Mouse (Mus musculus) forebrain, embryonic 12.5 days (tissue): ENCODE measurements around the gene Mettl1. TPM values are rescaled to one million over a fixed set of nuclear protein-coding genes. Genes with fewer than 3 reads are reported as not detected.
"Not testable (repeated sequence)": the region's sequence is repeated elsewhere in the genome, so short reads cannot be mapped to it uniquely, and the experiment has no call there.

ENCODE experiments used
- ATAC-seq: fragments of 200-750 bp; cut with Nextera tagmentation; 2 replicates; pipeline ENCODE4 v1.8.0; 2017; ENCODE audit warnings: moderate TSS enrichment; ENCODE audit not compliant: low FRiP score
- H3K27ac ChIP-seq: fragments of 300-500 bp; sonication (generic); 2 replicates; pipeline ENCODE4 v1.5.1; 2016; ENCODE audit warnings: mild to moderate bottlenecking
- H3K27me3 ChIP-seq: fragments of 300-500 bp; sonication (generic); 2 replicates; pipeline ENCODE4 v1.6.1; 2016; ENCODE audit warnings: mild to moderate bottlenecking
- H3K36me3 ChIP-seq: fragments of 300-500 bp; sonication (generic); replicated peaks from 2 replicates; pipeline ENCODE4 v1.6.1; 2016; ENCODE audit warnings: mild to moderate bottlenecking
- H3K4me1 ChIP-seq: fragments of 300-500 bp; sonication (generic); 2 replicates; pipeline ENCODE4 v1.6.1; 2016
- H3K4me2 ChIP-seq: fragments of 300-500 bp; sonication (generic); 2 replicates; pipeline ENCODE4 v1.6.1; 2016; ENCODE audit warnings: mild to moderate bottlenecking, moderate library complexity
- H3K4me3 ChIP-seq: fragments of 300-500 bp; sonication (generic); replicated peaks from 2 replicates; pipeline ENCODE4 v1.5.1; 2016; ENCODE audit warnings: mild to moderate bottlenecking
- H3K9ac ChIP-seq: fragments of 300-500 bp; sonication (generic); 2 replicates; pipeline ENCODE4 v1.6.1; 2016; ENCODE audit warnings: mild to moderate bottlenecking
- H3K9me3 ChIP-seq: fragments of 300-500 bp; sonication (generic); 2 replicates; pipeline ENCODE4 v1.6.1; 2016
- WGBS: fragments of 180-500 bp; shearing (Covaris S2); methylation state at CpG from one replicate; pipeline ENCODE4 v1.1.7; 2016; 5-methylcytosine and 5-hydroxymethylcytosine counted together
- polyA plus RNA-seq: library from polyadenylated mRNA; unstranded; fragments of >200 nt; fragmentation: Nextera tagmentation; extraction: Ambion mirVana; gene quantifications from 2 replicates; pipeline ENCODE4 v1.2.1, GENCODE M21; 2016

Gene Mettl1
- polyA plus RNA-seq, 1 experiment from 2014 or later: 35.5 TPM

- WGBS: 96% methylated on average over 4 of the region's 4 CpGs
Observed at GRCm38 (mm10) chr10:127062101-127062500, 20.9 kb downstream of the Mettl1 start.

GRCm38 (mm10) chr10:127062503-127062902, 21.3 kb downstream of the Mettl1 start:
- H3K9me3 ChIP-seq: no peaks in the 10 kb centered on the region
- H3K4me1 ChIP-seq: peaks cover 57% of the 10 kb centered on the region
- H3K27ac ChIP-seq: no peak overlapping the region
- no peaks in the 10 kb centered on the region; the same call in 1 of the 2 replicates for H3K27me3 ChIP-seq
- peaks cover 33% of the 10 kb centered on the region for H3K36me3 ChIP-seq
- H3K4me3 ChIP-seq: no peak overlapping the region
- H3K4me2 ChIP-seq: no peak overlapping the region
- H3K9ac ChIP-seq: no peak overlapping the region
- WGBS: 83% methylated on average over 5 of the region's 5 CpGs
- ATAC-seq: no peak

More at GRCm38 (mm10) chr10:127062101-127062500, 20.9 kb downstream of the Mettl1 start:
- H3K4me3 ChIP-seq, H3K9ac ChIP-seq, H3K9me3 ChIP-seq, H3K4me2 ChIP-seq, ATAC-seq, H3K27ac ChIP-seq, H3K27me3 ChIP-seq: not testable (repeated sequence)
- H3K4me1 ChIP-seq: peaks cover 60% of the 10 kb centered on the region
- peaks cover 33% of the 10 kb centered on the region for H3K36me3 ChIP-seq

GRCm38 (mm10) chr10:127063239-127063872, 22.1 kb downstream of the Mettl1 start, which contains the start of gene Cdk4:
Cdk4 (plus strand) TSS chr10:127063534.
- H3K4me1 ChIP-seq: peaks cover 57% of the 10 kb centered on the region
- no peaks in the 10 kb centered on the region for H3K9me3 ChIP-seq
- H3K27ac ChIP-seq: peak within 1 kb of the TSS; percentile 94
- H3K9ac ChIP-seq: peak within 1 kb of the TSS; percentile 99
- H3K27me3 ChIP-seq: no peaks in the 10 kb centered on the region
- peak within 1 kb of the TSS; percentile 76 for H3K4me3 ChIP-seq
- WGBS: under 1% methylated on average over 46 of the region's 46 CpGs
- peak; percentile 93 for ATAC-seq
- peak within 1 kb of the TSS; percentile 82 for H3K4me2 ChIP-seq
- H3K36me3 ChIP-seq: peaks cover 39% of the 10 kb centered on the region

DNA sequence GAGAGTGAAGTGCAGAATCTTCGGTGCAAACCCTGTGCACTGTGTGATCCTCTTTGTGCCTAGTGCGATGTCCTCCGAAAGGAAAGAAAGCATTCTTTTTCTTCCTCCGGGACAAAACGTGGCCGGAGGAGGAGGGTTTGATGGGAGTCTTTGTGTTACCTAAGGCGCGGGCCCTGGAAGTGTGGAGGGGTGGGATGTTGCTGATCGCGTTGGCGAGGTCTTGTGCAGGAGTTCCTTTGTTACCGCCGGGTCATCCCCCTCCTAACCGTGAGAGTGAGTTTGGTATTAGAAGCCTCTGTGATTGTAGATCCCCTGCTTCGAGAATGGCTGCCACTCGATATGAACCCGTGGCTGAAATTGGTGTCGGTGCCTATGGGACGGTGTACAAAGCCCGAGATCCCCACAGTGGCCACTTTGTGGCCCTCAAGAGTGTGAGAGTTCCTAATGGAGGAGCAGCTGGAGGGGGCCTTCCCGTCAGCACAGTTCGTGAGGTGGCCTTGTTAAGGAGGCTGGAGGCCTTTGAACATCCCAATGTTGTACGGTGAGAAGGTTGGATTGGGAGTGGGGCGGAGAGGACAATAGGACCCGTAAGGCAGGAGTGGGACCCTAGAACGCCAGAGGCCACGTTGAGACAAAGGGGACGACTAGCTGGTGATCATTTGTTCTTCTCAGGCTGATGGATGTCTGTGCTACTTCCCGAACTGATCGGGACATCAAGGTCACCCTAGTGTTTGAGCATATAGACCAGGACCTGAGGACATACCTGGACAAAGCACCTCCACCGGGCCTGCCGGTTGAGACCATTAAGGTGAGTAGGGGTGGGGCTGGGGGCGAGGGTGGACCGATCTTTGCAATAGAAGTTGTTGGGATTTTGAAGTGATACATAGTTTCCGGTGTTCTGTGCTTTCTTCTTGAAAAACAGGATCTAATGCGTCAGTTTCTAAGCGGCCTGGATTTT, 23.0 kb downstream of the Mettl1 start:
- no peak for ATAC-seq

GRCm38 (mm10) chr10:127065981-127066380, 24.8 kb downstream of the Mettl1 start:
- no peak for ATAC-seq
- H3K4me3 ChIP-seq: no peak overlapping the region
- H3K27me3 ChIP-seq: no peaks in the 10 kb centered on the region
- peaks cover 56% of the 10 kb centered on the region for H3K4me1 ChIP-seq
- H3K36me3 ChIP-seq: peaks cover 42% of the 10 kb centered on the region
- 88% methylated on average over 9 of the region's 9 CpGs for WGBS
- no peak overlapping the region for H3K4me2 ChIP-seq
- H3K9ac ChIP-seq: no peak overlapping the region
- H3K27ac ChIP-seq: no peak overlapping the region
- no peaks in the 10 kb centered on the region for H3K9me3 ChIP-seq

More for the DNA sequence above, 23.0 kb downstream of the Mettl1 start:
- Histone ChIP-seq H3K4me1 (peaks cover 57% of the 10 kb centered on the region), H3K9ac (peak overlapping the region; percentile 99), H3K9me3 (no peaks in the 10 kb centered on the region), H3K36me3 (peaks cover 42% of the 10 kb centered on the region), H3K27me3 (no peaks in the 10 kb centered on the region), H3K4me3 (peak overlapping the region; percentile 76), H3K27ac (peak overlapping the region; percentile 94), H3K4me2 (peak overlapping the region; percentile 82)
- 13% methylated on average over 37 of the region's 37 CpGs for WGBS

DNA sequence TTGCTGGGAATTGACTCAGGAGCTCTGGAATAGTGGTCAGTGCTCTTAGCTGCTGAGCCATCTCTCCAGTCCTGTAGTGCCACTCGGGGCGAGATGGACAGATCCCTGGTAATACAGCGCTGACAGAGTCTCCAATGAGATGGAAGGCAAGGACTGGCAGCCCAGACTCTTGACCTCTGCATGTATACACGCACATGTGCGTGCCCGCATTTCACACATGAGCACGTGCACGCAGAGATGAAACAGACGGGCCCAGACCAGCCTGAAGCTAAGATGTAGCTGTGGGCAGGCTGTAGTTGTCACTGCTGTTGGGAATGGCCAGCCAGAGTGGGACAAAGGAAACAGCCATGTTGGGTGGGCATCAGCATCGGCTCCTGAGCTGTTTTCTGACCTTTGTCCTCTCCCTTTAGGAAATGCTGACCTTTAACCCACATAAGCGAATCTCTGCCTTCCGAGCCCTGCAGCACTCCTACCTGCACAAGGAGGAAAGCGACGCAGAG, 25.4 kb downstream of the Mettl1 start:
- 90% methylated on average over 14 of the region's 14 CpGs for WGBS
- H3K4me2 ChIP-seq: no peak overlapping the region
- no peaks in the 10 kb centered on the region for H3K9me3 ChIP-seq
- peaks cover 55% of the 10 kb centered on the region for H3K4me1 ChIP-seq
- H3K27ac ChIP-seq: peak overlapping the region; percentile 38; the same call in 1 of the 2 replicates
- no peak overlapping the region for H3K4me3 ChIP-seq
- peaks cover 42% of the 10 kb centered on the region for H3K36me3 ChIP-seq
- no peak overlapping the region for H3K9ac ChIP-seq
- no peak for ATAC-seq
- no peaks in the 10 kb centered on the region for H3K27me3 ChIP-seq

GRCm38 (mm10) chr10:127068360-127069038, 27.3 kb downstream of the Mettl1 start:
- no peak for ATAC-seq
- Histone ChIP-seq H3K36me3 (peaks cover 42% of the 10 kb centered on the region), H3K4me3 (peak overlapping the region; percentile 62), H3K27ac (peak overlapping the region; percentile 96; the same call in 1 of the 2 replicates), H3K4me1 (peaks cover 46% of the 10 kb centered on the region), H3K27me3 (no peaks in the 10 kb centered on the region), H3K4me2 (peak overlapping the region; percentile 97), H3K9ac (peak overlapping the region; percentile 80; the same call in 1 of the 2 replicates), H3K9me3 (no peaks in the 10 kb centered on the region)
- 78% methylated on average over 9 of the region's 9 CpGs for WGBS

DNA sequence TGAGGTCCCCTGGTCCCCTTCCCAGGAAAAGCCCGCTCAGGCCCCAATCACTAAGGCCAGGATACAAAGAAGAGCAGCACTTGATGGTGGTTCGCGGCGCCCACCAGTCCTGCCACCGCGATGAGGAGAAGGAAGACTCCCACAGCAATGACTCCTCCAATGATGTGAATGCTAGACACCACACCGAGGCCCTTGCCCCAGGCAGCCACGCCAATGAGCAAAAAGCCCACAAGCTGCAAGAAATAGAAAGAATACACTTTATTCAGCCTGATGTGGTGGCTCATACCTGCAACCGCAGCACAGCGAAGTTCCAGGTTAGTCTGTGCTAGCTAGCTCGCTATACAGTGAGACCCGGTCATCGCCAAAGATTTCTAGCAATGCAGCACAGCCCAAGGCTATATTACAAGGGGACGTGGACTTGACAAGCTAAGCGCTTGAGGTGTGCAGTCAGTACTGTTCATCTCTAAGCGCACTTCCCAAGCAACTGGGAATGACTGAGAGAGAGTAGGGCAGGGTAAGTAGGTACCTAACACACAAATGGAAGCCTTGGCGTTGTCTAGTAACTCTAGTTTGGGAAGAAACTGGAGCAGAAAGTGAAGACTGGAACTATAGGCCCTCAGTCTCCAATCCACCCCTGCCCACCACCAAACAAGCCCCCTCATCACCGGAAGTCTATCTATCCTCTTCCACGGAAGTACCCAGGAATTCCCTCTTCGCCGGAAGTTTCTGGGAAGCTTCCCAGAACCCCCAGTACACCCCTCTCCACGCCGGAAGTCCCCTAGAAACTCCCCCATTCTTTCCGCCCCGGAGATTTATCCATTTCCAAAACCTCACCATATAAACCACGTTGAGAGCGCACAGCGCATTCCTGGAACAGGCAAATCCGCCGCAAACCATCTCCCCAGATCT, 28.3 kb downstream of the Mettl1 start:
- Histone ChIP-seq H3K9ac (peak overlapping the region; percentile 80), H3K9me3 (no peaks in the 10 kb centered on the region), H3K4me3 (peak overlapping the region; percentile 62), H3K36me3 (peaks cover 41% of the 10 kb centered on the region), H3K4me2 (peak overlapping the region; percentile 97), H3K27me3 (no peaks in the 10 kb centered on the region), H3K27ac (peak overlapping the region; percentile 96), H3K4me1 (peaks cover 46% of the 10 kb centered on the region)
- peak; percentile 69 for ATAC-seq
- WGBS: 7% methylated on average over 30 of the region's 30 CpGs

DNA sequence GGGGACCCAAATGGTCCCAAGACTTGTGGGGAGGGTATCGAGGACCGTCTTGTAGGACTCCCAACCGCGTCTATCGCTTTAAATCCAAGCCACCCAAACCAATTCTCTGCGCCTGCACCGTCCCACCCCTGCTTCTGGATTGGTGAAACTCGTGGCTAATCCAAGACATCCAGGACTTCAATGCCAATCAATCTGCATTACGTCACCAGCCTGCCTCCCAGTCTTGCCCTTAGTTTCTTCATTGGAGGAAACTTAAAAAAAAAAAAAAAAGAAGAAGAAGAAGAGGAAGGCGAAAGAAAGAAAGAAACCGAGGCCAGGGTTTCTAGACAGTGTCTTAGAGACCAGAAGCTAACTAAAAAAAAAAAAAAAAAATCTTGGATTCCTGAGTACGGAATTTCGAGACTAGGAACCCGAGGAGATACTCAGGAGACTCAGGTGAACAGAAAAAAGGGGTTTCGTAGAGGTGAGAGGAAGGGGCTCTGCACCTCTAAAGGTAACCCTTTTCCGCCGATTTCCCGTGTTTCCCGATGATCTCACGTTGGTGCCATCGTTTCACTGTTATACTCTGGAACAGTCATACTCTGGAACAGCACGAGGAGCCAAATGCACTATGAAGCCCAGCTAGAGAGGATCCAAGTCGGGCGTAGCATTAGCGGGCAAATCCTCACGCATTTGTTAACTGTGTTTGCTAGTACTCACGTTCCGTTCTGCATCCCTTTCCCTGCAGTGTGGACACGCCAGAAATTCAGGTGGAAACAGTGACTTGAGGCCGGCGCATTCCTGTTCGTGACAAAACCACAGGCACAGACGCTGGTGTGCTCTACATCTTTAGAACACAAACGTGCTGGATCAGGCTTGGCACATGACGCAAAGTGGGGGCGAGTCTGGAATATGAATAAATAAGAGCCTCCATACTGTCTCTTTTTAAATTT, 29.2 kb downstream of the Mettl1 start, which contains the start of gene Tspan31:
Gene Tspan31 (minus strand): TSS at position 75 of the 932 bp plus-strand sequence.
- 3% methylated on average over 36 of the region's 36 CpGs for WGBS
- Histone ChIP-seq H3K36me3 (peaks cover 32% of the 10 kb centered on the region), H3K4me2 (peak within 1 kb of the TSS; percentile 97), H3K27ac (peak within 1 kb of the TSS; percentile 96), H3K4me1 (peaks cover 37% of the 10 kb centered on the region), H3K27me3 (no peaks in the 10 kb centered on the region; the same call in 1 of the 2 replicates), H3K9me3 (no peaks in the 10 kb centered on the region), H3K9ac (peak within 1 kb of the TSS; percentile 80), H3K4me3 (peak within 1 kb of the TSS; percentile 62)
- ATAC-seq: peak; percentile 90

DNA sequence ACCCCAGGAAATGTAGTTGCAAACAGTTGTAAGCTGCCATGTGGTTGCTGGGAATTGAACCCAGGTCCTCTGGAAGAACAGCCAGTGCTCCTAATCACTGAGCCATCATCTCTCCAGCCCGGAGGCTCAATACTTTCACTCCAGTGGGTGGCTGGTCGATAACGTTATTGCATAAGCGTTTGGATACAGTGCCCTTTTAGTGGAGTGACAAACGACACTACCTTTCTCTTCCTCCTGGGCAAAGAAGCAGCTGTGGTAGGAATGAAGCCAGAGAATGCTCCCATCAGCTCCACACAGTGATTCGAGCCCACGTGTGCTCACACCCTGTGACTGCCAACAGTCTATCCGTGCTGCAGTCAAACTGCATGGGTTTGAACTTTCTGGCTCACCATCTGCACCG, 30.0 kb downstream of the Mettl1 start:
- H3K36me3 ChIP-seq: peaks cover 24% of the 10 kb centered on the region
- H3K4me2 ChIP-seq: peak overlapping the region; percentile 97
- WGBS: 81% methylated on average over 9 of the region's 9 CpGs
- no peak for ATAC-seq
- peak overlapping the region; percentile 62 for H3K4me3 ChIP-seq
- H3K27me3 ChIP-seq: no peaks in the 10 kb centered on the region; the same call in 1 of the 2 replicates
- no peak overlapping the region; the same call in 1 of the 2 replicates for H3K27ac ChIP-seq
- H3K9me3 ChIP-seq: no peaks in the 10 kb centered on the region
- H3K9ac ChIP-seq: peak overlapping the region; percentile 72
- peaks cover 33% of the 10 kb centered on the region for H3K4me1 ChIP-seq
